Mouse (Mus musculus): Measurements from ENCODE around the gene Calcb. TPM values are rescaled to one million over a fixed set of nuclear protein-coding genes. Genes with fewer than 3 reads are reported as not detected.

Gene Calcb
- total RNA-seq, 2 experiments from 2014 or later, result not detected

GRCm38 (mm10) chr7:114754626-114755025 is 36.2 kb downstream of the Calcb start:
- DNase-seq (ENCODE audit: extremely low spot score in 1 of 2, low spot score in 2 of 2), result no peak
- H3K27ac ChIP-seq, result no peak overlapping the region

GRCm38 (mm10) chr7:114762660-114763059 is 44.2 kb downstream of the Calcb start:
- no peak overlapping the region for H3K27ac ChIP-seq
- intact Hi-C loops (cut with DNase I), result no loop called here
- no peak for DNase-seq (ENCODE audit: extremely low spot score in 1 of 2, low spot score in 2 of 2)
- TF ChIP-seq CTCF (IDR thresholded peaks at IDR 0.05), result no peak
- no peak overlapping the region for H3K4me3 ChIP-seq

More at GRCm38 (mm10) chr7:114754626-114755025, 36.2 kb downstream of the Calcb start:
- intact Hi-C loops (cut with DNase I), result no loop called here
- no peak for TF ChIP-seq CTCF (IDR thresholded peaks at IDR 0.05)
- no peak overlapping the region for H3K4me3 ChIP-seq

GRCm38 (mm10) chr7:114765273-114765672 is 46.8 kb downstream of the Calcb start:
- no peak overlapping the region for H3K4me3 ChIP-seq
- no peak overlapping the region for H3K27ac ChIP-seq
- no peak for DNase-seq (ENCODE audit: extremely low spot score in 1 of 2, low spot score in 2 of 2)
- intact Hi-C loops (cut with DNase I), result no loop called here
- no peak for TF ChIP-seq CTCF (IDR thresholded peaks at IDR 0.05)

- Histone ChIP-seq H3K4me3 (no peak overlapping the region), H3K27ac (no peak overlapping the region)
- DNase-seq (ENCODE audit: extremely low spot score in 1 of 2, low spot score in 2 of 2), result no peak
- intact Hi-C loops (cut with DNase I), result no loop called here
- TF ChIP-seq CTCF (IDR thresholded peaks at IDR 0.05), result no peak
Observed at GRCm38 (mm10) chr7:114766523-114766922, 48.1 kb downstream of the Calcb start.

GRCm38 (mm10) chr7:114768516-114768915 is 50.1 kb downstream of the Calcb start:
- TF ChIP-seq CTCF (IDR thresholded peaks at IDR 0.05), result no peak
- no peak for DNase-seq (ENCODE audit: extremely low spot score in 1 of 2, low spot score in 2 of 2)
- H3K27ac ChIP-seq, result no peak overlapping the region
- intact Hi-C loops (cut with DNase I), result no loop called here
- no peak overlapping the region for H3K4me3 ChIP-seq

GRCm38 (mm10) chr7:114769041-114769440 is 50.6 kb downstream of the Calcb start:
- Histone ChIP-seq H3K4me3 (no peak overlapping the region), H3K27ac (no peak overlapping the region)
- no peak for TF ChIP-seq CTCF (IDR thresholded peaks at IDR 0.05)
- no peak for DNase-seq (ENCODE audit: extremely low spot score in 1 of 2, low spot score in 2 of 2)
- intact Hi-C loops (cut with DNase I), result no loop called here

- DNase-seq (ENCODE audit: extremely low spot score in 1 of 2, low spot score in 2 of 2), result no peak
- no peak overlapping the region for H3K27ac ChIP-seq
- TF ChIP-seq CTCF (IDR thresholded peaks at IDR 0.05), result no peak
- no peak overlapping the region for H3K4me3 ChIP-seq
- intact Hi-C loops (cut with DNase I), result no loop called here
Observed at GRCm38 (mm10) chr7:114770586-114770985, 52.1 kb downstream of the Calcb start.

- no peak overlapping the region for H3K4me3 ChIP-seq
- DNase-seq (ENCODE audit: extremely low spot score in 1 of 2, low spot score in 2 of 2), result no peak
- H3K27ac ChIP-seq, result no peak overlapping the region
- TF ChIP-seq CTCF (IDR thresholded peaks at IDR 0.05), result no peak
- intact Hi-C loops (cut with DNase I), result no loop called here
Observed at GRCm38 (mm10) chr7:114771801-114772200, 53.4 kb downstream of the Calcb start.

Other genes starting within 250 kb of the Calcb start
- 1 to 10 TPM; 1.4 to 2.0 TPM for gene Cyp2r1, start 155.7 kb upstream of the Calcb start, total RNA-seq (2021)
- 1 to 10 TPM in 1 of 2 experiments, under 1 TPM in 1; 0.36 to 1.1 TPM for gene Calca, start 82.3 kb upstream of the Calcb start, total RNA-seq (2021)
- gene Insc, start 25.1 kb downstream of the Calcb start, total RNA-seq (2021), result 1 to 10 TPM; 1.8 to 2.2 TPM